Mouse (Mus musculus) layer of hippocampus, postnatal 36 days (tissue): ENCODE results near the gene Gm17387. TPM values are rescaled to one million over a fixed set of nuclear protein-coding genes. Genes with fewer than 3 reads are reported as not detected.

Experiments
- DNase-seq, 2 experiments: peaks; one replicate each; pipeline ENCODE4 v3.0.0; 2022
- total RNA-seq, 2 experiments: library from RNA; stranded (reverse); gene quantifications; 2 replicates each; pipeline ENCODE4 v1.2.3; 2021

The Gm17387 gene
- total RNA-seq, 2 experiments from 2014 or later = not detected

DNA sequence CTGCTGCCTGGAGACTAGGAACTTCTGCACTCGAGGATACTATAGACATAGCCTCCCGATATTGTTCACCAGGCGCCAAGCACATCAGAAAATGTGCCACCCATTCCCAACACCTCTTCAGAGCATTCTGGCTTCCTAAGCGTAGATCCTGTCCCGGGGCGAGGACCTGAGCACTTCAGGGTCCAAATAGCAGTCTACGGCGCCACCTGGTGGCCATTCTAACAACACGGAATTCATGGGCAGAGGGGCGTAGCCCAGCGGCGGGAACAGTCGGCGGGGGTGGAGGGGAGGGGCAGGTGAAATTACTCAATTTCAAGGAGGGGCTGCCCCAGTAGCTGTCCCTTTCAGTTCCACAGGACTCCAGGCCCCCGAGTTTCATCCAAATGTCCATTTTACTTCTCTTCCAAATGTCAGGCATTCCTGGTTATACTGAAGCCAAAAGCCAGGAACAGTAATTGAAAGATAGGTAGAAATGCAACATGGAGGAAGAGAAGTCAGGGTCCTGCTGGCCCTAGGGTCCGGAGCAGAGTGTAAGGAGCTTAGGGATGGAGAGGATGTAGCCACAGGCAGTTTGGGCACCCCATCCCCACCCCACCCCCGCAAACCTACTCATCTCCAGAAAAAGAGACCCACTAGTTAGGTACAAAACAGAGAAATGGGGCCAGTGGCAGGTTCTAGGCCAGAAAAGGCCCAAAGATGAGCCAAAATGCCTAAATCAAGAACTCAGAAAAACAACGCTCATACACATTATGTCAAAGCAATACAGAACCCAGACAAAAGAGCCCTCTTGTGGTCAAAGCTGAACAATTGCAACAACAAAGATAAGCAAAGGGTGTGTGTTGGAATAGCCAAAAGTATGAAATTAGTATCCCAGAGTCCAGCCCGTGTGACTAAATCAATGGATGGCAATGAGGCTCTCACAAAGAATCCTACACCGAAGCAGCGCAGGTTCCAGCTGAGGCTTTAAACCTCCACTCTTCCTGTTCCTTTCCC, 19.6 kb downstream of the Gm17387 start:
- DNase-seq = peak; percentile 86

DNA sequence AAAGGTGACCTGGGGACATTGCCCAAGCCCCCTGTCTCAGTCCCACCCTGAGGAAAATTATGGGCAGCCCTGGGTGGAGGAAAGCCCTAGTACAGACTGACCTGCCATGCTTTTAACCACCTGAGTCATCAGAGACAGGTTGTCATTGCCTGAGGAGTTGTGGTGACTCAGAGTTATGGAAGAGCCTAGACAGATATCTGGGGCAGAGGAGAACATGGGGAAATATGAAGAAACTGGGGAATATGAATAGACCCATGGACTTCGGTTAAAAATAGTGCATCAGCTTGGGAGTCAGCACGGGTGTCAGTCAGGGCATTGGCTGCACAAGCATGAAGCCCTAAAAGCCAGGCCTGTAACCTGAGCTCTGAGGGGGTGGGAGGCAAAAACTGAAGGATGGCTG, 20.4 kb downstream of the Gm17387 start:
- DNase-seq = no peak

DNA sequence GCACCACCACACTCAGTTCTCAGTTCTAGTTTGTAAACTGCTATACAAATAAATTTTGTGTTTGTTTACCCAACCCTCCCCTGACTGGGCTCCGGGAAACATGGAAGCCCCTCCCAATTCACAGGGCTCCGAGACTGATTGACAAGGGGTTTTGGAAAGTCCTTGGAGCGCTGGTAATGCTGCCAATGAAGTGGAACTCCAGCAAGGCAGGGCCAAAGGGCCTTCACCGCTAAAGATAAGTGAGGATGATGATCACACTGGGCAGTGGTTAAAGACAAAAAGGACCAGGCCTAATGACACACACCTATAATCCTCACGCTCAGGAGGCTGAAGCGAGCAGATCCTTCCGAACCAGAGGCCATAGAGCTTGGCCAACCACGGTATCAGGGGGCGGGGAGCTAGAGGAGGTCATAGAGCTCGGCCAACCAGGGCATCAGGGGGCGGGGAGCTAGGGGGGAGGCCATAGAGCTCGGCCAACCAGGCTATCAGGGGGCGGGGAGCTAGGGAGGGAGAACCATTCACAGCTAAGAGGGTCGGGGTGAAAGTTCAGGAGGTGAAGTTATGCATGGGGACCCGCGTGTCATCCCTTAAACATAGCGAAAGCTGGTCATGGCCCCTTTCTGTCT, 22.2 kb downstream of the Gm17387 start:
- no peak for DNase-seq

DNA sequence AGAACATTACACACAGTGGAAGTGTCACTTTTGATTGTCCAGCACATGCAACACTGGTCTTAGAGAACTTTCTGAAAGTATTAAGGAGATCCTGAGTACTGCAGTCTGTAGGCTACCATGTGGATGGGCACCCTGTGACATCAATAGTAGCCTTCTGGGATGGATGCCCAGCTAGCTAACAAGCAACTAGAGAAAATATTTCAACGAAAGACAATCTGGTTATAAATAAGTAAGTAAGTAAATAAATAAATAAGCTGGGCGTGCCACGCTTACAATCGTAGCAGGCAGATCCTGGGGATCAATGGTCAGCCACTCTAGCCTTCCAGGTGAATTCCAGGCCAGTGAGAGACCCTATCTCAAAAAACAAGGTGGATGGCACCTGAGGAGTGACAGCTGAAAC, 23.1 kb downstream of the Gm17387 start:
- DNase-seq = no peak

DNA sequence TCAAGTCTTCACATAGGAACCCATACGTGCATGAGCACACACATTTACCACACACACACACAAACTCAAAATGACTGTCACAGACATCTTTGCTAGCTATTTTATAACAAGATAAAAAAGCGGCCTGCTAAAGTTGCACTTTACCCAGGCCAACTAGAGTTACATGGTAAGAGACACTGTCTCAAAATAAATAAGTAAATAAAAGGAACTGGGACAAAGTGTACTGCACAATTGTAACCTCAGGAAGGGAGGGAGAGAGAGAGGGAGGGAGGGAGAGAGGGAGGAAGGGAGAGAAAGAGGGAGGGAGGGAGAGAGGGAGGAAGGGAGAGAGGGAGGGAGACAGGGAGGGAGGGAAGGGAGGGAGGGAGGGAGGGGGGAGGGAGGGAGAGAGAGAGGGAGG, 23.5 kb downstream of the Gm17387 start:
- DNase-seq = no peak

DNA sequence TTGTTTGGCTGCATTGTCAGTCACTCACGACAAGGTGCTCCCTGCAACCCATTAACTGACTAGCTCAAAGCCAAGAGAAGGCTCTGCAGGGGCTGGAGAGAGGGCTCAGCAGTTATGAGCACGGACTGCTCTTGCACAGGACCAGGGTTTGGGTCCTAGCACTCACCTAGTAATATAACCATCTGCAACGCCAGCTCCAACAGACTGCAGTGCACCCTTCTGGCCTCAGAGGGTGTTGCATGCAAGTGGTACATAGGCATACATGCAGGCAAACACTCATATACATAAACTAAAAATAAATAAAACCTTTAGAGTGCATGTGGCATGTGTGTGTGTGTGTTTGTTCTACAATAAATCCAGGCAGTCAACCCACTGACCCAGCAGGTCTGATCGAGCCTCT, 26.9 kb downstream of the Gm17387 start:
- no peak for DNase-seq

DNA sequence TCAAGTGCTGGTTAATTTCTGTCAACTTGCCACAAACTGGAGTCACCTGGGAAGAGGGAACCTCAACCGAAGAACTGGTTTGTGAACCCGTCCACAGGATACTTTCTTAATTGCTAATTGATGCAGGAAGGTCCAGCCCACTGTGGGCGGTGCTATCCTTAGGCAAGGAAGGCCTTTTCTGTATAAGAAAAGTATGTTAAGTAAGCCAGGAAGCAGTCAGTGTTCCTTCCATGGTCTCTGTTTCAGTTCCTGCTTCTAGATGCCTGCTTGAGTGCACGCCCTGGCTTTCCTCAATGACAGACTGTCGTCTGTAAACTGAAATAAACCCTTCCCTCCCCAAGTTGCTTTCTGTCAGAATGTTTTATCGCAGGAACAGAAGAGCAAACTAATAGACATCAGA, 28.0 kb downstream of the Gm17387 start:
- no peak for DNase-seq

DNA sequence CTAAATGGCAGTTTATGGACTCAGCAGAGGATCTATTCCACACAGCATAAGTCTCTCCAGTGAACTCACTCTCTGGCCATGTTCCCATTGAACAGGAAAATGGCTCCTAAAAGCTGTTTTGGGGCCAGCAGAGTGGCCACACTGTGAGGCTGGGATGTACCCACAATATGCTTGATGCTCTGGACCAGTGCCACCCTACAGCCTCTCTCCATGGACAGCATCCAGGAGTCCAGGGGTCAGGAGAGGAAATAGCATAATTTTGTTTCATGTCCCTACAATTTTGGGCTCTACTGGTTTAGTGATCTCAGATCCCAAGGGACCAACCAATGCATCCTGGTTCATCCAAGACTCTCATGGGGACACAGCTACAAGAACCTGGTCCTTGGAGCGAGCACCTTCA, 28.6 kb downstream of the Gm17387 start:
- DNase-seq = no peak

DNA sequence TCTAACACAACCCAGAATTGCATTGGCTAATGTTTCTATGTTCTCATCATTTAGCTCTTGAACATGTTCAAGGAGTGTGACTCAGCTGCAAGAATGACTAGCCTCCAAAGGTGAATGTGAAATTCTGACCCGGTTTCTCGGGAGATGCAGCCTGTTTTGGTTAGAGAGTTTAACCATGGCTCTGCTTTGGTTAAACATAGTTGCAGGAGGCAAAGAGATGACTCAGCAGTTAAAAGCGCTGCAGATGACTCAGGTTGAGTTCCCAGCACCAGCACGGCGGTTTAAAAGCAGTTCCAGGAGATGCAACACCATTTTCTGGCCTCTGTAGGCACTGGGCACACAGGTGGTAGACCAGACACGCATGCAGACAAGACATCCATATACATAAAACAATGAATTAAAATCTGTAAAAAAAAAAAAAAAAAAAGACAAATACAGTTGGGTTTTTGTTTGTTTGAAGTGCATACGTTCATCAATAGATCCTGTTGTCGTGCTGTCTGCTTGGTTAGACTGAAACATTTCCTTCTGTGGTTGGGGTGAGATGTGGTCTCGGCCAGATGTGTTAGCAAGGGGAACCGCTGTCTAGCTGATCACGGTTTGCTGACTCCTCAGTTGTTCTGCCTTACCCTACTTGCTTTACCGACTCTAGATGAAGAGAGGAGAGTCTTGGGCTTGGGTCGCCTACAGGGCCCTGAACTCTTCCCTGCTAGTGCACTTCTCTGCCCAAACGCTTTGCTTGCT, 29.8 kb downstream of the Gm17387 start:
- DNase-seq = no peak

DNA sequence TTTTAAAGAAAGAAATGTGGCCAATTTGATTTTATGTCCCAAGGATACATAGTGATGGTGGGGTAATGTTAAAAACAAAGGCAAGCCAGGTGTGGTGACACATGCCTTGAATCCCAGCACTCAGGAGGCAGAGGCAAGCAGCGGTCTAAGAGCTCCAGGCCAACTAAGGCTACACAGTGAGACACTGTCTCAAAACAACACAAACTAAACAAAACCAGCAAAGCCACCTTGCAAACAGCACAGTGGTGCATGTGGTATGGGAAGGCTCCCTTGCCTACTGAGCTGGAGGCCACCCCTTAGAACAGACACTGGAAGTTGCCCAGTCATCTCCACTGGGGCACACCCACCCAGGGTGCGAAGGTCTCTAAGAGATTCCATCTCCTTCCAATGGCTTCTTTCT, 31.0 kb downstream of the Gm17387 start:
- no peak for DNase-seq

DNA sequence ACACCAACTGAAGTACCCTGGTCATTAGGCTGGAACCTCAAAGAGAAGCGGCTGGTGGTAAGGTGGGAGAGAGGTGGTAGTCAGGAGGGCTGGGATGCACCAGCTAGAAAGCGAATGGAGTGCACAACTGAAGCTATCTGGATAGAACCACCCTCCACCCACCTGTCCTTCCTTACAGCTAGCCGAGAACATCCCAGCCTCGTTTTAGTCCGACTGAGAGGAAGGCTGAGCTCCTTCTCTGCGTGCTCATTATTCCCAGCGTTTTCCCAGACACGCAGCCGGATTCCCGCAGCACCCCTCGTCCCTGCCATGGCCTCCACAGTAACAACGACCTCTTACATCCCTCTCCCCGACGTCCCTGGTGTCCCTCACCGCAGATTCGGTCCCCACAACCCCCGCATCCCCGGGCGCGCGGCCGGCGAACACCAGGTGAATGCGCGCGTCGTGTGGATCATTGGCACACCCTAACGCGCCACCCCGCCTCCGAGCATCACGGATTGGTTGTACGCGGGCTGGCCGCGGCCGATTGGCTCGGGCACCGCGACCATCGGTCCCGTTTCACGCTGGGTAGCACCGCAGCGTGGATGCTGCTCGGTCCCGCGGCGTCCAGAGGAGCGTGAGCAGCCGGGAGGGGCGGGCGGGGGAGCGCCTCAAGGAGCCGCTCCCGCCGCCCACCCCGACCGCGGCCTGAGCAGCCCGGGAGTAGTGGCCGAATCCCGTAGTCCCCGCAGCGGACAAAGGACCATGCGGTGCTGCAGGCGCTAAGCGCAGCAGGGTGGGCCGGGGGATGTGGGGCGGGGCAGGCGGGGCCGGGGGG, 31.7 kb downstream of the Gm17387 start, which contains the start of gene B4galnt4:
B4galnt4 (plus strand) TSS at position 679 of the 817 bp plus-strand sequence.
- DNase-seq = peak; percentile 89 to 91

DNA sequence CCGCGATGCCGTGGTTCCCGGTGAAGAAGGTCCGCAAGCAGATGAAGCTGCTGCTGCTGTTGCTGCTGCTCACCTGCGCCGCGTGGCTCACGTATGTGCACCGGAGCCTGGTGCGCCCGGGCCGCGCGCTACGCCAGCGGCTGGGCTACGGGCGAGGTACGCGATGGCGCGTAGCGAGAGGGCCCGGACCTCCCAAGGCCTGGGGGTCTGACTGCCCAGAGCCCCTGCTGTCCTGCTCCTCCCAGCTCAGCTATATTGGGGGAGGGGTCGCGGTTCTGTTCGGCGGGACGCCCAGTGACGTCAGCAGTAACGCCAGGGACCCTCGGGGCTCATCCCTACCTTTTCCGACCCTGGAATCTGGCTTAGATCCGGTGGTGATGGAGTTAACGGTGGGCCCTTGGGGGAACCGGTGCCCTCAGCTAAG, 32.4 kb downstream of the Gm17387 start:
- DNase-seq = no peak

DNA sequence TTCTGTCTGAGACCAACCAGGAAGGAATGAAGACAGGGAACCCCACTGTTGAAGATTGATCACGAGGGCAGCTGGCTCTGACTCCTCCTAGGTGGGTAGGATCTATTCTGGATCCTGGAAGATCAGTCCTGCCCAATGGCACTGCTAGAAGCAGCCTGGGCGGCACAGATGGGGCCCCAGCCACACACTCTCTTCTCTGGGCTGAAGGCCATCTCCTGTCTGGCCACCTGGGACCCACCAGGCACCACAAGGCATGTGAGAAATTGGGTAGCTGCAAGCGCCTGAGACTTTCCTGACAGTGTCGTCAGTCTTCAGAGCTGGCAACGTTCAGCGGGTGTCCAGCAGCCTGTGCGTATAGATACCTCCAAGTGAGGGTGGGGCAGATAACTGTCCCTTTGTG, 33.6 kb downstream of the Gm17387 start:
- no peak for DNase-seq

DNA sequence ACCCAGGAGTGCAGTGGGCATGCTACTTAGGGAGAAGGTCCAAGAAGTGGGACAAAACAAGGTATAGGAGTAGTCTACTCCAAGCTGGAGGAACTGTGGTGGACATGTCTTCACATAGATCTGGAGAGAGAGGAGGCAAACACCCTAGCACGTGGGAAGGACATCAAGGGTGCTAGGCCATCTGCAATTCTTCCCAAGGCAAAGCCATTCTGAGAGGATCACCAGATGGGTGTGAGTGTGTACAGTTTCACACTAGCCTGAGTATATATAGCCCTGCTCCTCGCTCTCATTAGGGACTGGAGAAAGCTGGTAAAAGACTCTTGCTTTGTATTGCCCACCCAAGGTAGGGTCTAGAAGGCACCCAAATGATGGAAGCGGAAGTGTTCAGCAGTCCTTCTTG, 34.4 kb downstream of the Gm17387 start:
- no peak for DNase-seq

DNA sequence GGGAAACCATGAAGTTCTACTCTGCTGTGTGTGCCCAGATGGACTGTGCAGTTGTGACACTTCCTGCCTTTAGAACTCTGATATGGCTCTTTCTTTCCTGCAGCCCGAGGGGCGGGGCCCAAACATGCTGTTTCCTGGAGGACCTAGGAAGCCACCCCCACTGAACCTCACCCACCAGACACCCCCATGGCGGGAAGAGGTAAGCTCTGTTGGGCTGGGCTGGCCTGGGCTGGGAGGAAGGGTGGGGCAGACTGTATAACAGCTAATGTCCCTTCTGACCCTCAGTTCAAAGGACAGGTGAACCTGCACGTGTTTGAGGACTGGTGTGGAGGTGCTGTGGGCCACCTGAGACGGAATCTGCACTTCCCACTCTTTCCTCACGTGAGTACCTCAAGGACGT, 35.2 kb downstream of the Gm17387 start:
- DNase-seq = no peak

DNA sequence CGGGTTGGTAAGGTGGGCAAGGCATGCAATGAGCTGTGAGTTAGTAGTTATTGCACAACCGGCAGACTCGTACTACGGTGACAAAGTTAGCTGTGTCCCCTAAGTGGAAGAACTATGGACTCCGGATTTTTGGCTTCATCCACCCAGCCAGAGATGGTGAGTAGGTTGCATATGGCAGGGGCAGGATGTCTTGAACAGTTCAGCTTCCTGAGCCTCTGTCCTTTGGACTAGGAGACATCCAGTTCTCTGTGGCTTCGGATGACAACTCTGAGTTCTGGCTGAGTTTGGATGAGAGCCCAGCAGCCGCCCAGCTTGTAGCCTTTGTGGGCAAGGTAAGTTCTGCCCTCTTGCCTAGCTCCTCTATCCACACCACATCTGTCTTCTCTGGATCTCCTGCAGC, 35.6 kb downstream of the Gm17387 start:
- no peak for DNase-seq

DNA sequence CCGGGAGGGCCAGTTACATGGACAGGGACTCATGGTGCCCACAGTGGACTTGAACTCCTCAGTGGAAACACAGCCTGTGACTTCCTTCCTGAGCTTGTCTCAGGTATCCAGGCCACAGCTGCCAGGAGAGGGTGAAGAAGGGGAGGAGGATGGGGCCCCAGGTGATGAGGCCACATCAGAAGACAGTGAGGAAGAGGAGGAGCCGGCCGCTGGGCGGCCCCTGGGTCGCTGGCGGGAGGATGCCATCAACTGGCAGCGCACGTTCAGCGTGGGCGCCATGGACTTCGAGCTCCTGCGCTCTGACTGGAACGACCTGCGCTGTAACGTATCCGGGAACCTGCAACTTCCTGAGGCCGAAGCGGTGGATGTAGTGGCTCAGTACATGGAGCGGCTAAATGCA, 39.4 kb downstream of the Gm17387 start:
- DNase-seq = no peak

DNA sequence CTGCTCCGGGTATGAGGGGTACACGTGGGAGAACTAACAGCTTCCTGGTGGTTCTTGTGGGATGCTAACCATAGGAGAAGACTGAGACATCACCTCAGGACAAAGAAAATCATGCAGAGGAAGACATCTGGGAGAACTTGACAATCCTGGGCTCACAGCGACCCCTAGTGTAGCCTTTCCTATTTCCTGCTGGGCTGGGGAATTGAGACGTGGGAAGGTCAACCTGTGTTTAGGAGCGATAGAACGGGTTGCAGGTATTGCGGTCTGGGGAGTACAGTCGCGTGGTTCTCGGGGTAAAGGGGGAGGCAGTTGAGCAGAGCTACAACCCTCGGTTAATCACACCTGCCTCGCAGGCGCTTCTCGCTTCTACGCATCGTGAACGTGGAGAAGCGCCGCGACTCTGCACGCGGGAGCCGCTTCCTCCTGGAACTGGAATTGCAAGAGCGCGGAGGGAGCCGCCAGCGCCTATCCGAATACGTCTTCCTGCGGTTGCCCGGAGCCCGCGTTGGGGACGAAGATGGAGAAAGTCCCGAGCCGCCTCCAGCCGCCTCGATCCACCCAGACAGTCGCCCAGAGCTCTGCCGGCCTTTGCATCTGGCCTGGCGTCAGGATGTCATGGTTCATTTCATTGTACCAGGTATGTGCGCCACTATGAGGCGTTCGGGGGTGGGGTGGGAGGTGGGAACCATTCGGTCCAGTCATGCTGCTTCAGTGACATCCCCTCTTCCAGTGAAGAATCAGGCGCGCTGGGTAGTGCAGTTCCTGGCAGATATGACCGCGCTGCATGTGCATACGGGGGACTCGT, 41.3 kb downstream of the Gm17387 start:
- DNase-seq = peak; percentile 71 to 73

DNA sequence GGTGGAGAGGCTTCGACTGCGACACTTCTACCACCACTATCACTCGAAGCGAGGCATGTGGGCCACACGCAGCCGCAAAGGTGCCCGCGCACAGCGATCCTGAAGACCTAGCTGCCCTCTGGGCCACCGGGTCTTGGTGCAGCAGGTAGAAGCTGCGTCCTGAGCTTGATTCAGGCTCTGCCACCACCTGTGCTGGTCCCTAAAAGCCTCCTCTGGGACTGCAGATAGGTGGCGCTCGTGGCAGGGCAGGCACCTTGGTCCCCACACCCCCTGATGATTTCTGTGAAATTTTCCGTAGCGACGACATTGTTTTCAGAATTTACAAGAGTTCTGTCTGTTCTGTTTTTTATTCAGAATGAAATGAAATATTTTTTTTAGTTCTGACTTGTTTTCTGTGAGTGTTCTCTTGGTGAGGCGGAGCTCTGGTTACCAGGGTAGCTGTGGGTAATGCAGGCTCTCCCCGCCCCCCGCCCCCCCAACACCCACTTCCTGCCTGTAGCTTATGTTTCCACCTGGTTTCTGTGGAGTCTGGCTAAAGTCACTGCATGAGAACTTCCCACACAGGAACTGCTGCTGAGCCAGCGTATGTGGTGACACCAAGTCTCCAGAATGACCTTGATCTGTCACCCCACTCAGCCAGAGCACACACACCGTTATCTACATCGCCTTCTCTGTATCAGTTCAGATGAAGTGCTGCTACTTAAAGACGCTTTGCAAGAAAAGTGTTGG, 43.2 kb downstream of the Gm17387 start:
- DNase-seq = peak; percentile 51 to 52

DNA sequence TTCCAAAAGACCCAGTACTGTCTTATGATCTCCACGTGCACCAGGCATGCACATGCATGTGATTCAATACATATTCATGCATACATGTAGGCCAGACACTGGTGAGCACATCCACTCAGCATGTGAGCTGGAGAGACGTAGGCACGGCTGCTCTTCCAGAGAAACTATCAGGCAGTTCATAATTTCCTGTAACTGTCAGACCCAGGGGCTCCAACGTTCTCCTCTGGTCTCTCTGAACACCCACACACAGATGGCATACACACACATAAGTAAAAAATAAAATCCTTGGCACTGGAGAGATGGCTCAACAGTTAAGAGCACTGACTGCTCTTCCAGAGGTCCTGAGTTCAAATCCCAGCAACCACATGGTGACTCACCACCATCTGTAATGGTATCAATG, 44.9 kb downstream of the Gm17387 start:
- DNase-seq = no peak

DNA sequence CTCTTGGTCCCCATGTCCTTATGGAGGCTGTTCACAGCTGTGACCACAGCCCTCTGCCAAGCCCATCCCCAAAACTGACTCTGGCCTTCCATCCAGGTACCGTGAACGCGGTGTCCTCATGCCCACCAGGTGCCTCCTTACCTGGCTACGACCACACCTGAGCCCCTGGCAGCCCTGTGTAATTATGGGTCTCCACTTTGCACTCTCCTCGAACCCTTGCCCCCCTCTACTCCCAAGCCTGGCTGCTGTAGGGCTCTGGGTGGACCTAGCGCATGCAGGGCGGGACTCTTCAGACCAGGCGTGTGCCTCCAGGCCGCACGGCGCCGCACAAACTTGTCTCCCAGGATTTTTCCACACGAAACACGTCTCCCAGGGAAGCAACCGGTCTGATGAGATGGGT, 48.9 kb downstream of the Gm17387 start, which contains the start of gene Pkp3:
Pkp3 (plus strand) TSS at position 378 of the 400 bp plus-strand sequence.
- no peak for DNase-seq
